Mouse (Mus musculus) liver, postnatal 0 days (tissue): ENCODE measurements around the gene Syngr2.

Source experiments
- CTCF ChIP-seq: sonication (generic); IDR thresholded peaks from 2 replicates; pipeline ENCODE4 v1.5.1; 2016; ENCODE audit warnings: antibody characterized with exemption, low read depth
- EP300 ChIP-seq: IDR thresholded peaks from 2 replicates; pipeline ENCODE4 v1.6.1; 2016; ENCODE audit warnings: antibody characterized with exemption, low read depth, mild to moderate bottlenecking

DNA sequence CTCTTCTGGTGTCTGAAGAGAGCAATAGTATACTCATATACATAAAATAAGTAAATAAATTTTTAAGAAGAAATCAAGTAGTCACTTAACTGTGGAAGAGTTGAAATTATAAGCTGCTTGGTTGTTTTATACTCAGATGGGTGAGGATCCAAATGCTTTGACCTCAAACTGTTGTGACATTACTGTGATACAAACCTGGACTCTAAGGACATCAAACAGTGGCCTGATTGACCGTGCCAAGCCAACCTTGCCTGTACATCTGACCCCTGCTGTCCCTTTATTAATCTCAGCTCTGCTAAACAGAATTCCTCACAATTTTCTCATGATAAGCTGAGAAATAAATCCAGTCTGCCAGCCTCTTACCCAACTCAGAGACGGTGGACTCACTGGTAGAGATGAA lies 36.2 kb downstream of the Syngr2 start:
- TF ChIP-seq CTCF = no peak
- no peak; the same call in 1 of the 2 replicates for TF ChIP-seq EP300
